Mouse (Mus musculus) kidney, postnatal 25 days (tissue): ENCODE measurements around the gene Dmrtc2.
A peak's percentile ranks its signal among the peaks of the same experiment; 100 is the strongest.
"Not testable (repeated sequence)": the region's sequence is repeated elsewhere in the genome, so short reads cannot be mapped to it uniquely, and the experiment has no call there.

ENCODE experiments used
- DNase-seq, 2 experiments: peaks; one replicate each; pipeline ENCODE4 v3.0.0; 2021; ENCODE audit warnings: mixed read lengths in 2 of 2

Gene Dmrtc2

GRCm38 (mm10) chr7:24877588-24877987, 7.7 kb downstream of the Dmrtc2 start:
- no peak for DNase-seq

- no peak for DNase-seq
These were observed 9.8 kb downstream of the Dmrtc2 start for GRCm38 (mm10) chr7:24879620-24880019.

- no peak for DNase-seq
These were observed 12.8 kb downstream of the Dmrtc2 start for GRCm38 (mm10) chr7:24882416-24883199.

GRCm38 (mm10) chr7:24883896-24884692, 14.2 kb downstream of the Dmrtc2 start, which contains the start of gene Rps19:
Gene Rps19 (plus strand): TSS chr7:24884371.
- peak; percentile 99 to 100 for DNase-seq

GRCm38 (mm10) chr7:24884693-24885291, 14.9 kb downstream of the Dmrtc2 start:
- DNase-seq, result peak in 1 of 2 experiments; percentile 21

- no peak for DNase-seq
These were observed 15.8 kb downstream of the Dmrtc2 start for GRCm38 (mm10) chr7:24885468-24886307.

- peak; percentile 66 to 73 for DNase-seq
These were observed 16.4 kb downstream of the Dmrtc2 start for GRCm38 (mm10) chr7:24886308-24886633.

GRCm38 (mm10) chr7:24887096-24887495, 17.2 kb downstream of the Dmrtc2 start:
- DNase-seq, result no peak

- peak; percentile 78 to 90 for DNase-seq
These were observed 19.8 kb downstream of the Dmrtc2 start for GRCm38 (mm10) chr7:24889431-24890220.

GRCm38 (mm10) chr7:24890281-24891216, 20.7 kb downstream of the Dmrtc2 start:
- peak; percentile 63 to 81 for DNase-seq

- DNase-seq, result no peak
These were observed 21.6 kb downstream of the Dmrtc2 start for GRCm38 (mm10) chr7:24891241-24892124.

GRCm38 (mm10) chr7:24892125-24892583, 22.3 kb downstream of the Dmrtc2 start:
- no peak for DNase-seq

GRCm38 (mm10) chr7:24895749-24896148, 25.9 kb downstream of the Dmrtc2 start:
- not testable (repeated sequence) for DNase-seq

GRCm38 (mm10) chr7:24896269-24896668, 26.4 kb downstream of the Dmrtc2 start:
- no peak for DNase-seq

- no peak for DNase-seq
These were observed 27.4 kb downstream of the Dmrtc2 start, which contains the start of gene Cd79a for GRCm38 (mm10) chr7:24897224-24897623. Gene Cd79a (plus strand): TSS chr7:24897381.

GRCm38 (mm10) chr7:24897959-24898358, 28.1 kb downstream of the Dmrtc2 start:
- no peak for DNase-seq

- no peak for DNase-seq
These were observed 31.3 kb downstream of the Dmrtc2 start for GRCm38 (mm10) chr7:24901114-24901513.

GRCm38 (mm10) chr7:24901842-24902241, 32.0 kb downstream of the Dmrtc2 start:
- DNase-seq, result no peak

GRCm38 (mm10) chr7:24902264-24902629, 32.4 kb downstream of the Dmrtc2 start:
- no peak for DNase-seq
